Mouse (Mus musculus) thymus, postnatal 4 days (tissue): ENCODE results near the gene Rrm1.
"Not testable (repeated sequence)": the region's sequence is repeated elsewhere in the genome, so short reads cannot be mapped to it uniquely, and the experiment has no call there.

Experiments used
- DNase-seq: peaks from one replicate; pipeline ENCODE4 v3.0.0; 2021

Gene Rrm1

GRCm38 (mm10) chr7:102478926-102479325 is 37.4 kb downstream of the Rrm1 start:
- DNase-seq, result no peak

DNA sequence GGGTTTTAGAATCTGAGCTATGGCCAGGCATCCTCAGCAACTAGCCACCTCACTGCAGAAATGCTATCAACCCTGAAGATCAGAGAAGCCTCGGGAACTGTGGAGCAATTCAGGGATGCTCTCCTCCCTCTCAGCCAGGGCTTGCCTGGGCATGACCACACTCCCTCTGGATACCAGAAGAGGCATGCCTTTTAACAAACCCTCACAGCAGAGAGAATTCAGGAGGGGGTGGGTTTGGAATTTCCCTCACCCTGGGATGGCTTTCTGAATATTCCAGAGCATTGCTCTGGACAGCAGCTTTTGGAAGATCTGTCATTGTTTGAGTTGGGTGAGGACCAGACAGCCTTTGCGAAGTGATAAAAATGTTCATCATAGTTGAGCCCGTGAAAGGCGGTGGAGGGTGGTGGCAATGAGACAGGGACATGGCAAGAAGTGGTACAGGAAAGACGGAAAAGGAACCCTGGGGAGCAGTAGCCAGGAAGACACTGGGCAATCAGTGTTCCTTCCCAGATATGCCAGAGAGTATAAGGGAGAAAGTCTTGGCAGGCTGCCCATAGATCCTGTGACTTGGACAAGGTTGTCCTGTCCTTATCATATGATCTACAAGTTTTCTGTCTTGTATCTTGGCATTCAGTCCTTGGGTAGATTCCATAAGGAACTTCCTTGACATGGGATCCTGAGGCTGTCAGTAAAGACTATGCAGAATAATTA is 38.0 kb downstream of the Rrm1 start:
- no peak for DNase-seq

DNA sequence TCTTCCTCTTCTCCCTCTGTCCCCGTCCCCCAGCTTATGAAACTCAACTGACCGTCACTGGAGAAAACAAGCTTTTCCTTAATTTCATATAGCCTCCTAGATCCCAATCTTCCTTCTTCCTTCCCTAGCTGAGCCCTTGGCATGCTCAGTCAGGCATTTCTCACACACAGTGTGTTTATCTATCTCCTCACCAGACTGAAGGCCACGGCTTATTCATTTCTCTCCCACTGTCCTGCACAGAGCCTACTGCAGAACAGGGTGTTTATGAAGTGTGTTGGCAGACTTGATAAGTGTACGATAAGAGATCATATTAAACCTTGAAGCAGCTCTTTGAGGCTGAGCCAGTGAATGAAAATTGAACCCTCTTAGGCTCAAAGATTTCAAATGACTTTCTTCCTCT is 39.3 kb downstream of the Rrm1 start:
- DNase-seq, result no peak

DNA sequence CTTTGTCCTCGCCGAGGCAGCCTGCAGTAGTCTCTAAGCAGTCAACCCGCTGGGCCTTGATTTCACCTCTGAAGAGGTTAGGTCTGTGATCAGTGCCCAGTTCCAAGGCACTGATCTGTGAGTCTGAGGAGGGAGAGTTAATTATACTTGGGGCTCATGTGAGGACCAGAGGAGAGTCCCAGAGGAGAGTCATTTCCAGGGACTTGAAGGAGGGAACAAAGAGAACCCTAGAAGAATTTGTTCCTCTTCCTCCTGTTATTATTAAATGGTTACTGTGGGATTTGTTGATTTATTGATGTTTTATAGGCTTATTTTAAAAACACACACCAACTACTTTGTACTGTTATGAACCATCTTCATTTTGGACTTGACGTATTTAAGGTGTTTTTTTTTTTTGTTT is 40.1 kb downstream of the Rrm1 start, which contains the start of gene Olfr543:
Gene Olfr543 (minus strand): TSS at position 101 of the 400 bp plus-strand sequence.
- DNase-seq, result no peak

- no peak for DNase-seq
Measured at GRCm38 (mm10) chr7:102483665-102484064, 42.2 kb downstream of the Rrm1 start.

DNA sequence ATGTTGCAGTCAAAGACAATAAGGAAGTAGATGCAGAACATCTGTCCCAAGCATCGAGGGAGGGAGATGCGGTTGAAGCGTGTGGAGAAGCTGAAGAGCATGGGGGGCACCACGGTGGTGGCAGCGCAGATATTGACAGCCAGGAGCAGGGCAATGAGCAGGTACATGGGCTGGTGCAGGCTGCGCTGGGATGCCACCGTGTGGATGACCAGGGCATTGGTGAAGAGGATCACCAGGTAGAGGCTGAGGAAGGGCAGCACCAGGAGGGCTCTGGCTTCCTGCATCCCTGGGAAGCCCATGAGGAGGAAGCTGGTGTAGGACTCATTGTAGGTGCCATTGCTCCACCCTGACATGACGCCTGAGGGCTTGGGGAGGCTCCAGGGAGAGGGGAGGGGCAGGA is 43.3 kb downstream of the Rrm1 start:
- not testable (repeated sequence) for DNase-seq

DNA sequence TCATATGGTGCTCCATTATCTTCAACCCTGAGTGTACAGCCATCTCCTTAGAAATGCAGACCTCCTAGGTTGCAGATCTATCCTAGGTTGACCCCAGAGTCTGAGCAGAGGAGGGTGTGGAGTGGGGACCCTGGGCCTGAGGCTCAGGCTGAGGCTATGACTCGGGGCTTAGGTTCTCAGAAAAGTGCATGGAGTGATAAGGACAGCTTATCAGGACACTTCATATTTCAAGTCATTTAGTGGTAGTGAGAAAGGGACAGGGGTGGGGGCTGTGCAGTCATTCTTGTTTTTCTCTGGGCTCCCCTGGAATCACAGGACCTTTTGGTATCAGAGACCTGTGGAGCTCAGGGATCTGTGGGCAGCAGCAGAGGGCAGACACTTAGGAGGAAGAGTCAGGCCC is 44.6 kb downstream of the Rrm1 start:
- no peak for DNase-seq

DNA sequence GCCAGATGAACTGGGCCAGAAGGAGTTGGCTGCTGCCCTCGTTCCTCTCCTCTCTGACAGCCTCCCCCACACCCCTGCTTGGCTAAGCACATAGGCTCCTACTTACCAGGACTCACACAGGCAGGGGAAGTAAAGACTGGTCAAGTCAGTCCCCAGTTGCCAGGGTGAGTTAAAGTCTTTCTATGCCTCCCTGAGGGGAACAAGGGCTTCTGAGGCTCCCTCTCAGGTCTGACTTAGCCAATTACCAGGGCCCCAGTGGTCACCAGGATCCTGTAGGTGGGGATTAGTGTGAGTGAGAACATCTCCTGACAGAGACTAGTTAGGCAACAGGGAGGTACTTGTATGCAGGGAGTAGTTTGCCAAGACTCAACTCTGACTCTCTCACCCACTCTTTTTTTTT is 46.7 kb downstream of the Rrm1 start, which contains the start of gene Olfr544:
Gene Olfr544 (minus strand): TSS at position 153 of the 400 bp plus-strand sequence.
- DNase-seq, result no peak

GRCm38 (mm10) chr7:102494416-102494815 is 52.9 kb downstream of the Rrm1 start:
- not testable (repeated sequence) for DNase-seq

GRCm38 (mm10) chr7:102499473-102499872 is 58.0 kb downstream of the Rrm1 start, which contains the start of gene Olfr545:
Gene Olfr545 (minus strand): TSS chr7:102499573.
- no peak for DNase-seq

GRCm38 (mm10) chr7:102501986-102502385 is 60.5 kb downstream of the Rrm1 start:
- DNase-seq, result no peak

DNA sequence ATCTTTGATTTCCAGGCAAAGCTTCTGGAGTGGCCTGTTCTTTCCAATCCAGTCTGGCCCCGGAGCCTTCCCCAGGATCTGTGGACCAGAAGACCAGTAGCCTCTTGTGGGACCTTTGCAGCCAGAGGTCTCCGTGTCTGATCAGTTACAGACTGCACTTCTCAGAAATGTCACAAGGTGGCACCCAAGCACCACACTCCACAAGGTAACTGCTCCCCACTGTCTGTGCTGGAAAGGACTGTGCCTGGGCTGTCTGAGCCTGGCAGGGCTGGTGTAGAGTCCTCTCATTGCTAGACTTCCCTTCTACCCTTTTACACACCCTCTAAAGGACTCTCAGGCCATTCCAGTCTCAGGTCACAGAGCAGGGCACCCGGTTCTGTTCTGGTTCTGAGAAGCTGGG is 65.4 kb downstream of the Rrm1 start:
- DNase-seq, result peak; percentile 78

DNA sequence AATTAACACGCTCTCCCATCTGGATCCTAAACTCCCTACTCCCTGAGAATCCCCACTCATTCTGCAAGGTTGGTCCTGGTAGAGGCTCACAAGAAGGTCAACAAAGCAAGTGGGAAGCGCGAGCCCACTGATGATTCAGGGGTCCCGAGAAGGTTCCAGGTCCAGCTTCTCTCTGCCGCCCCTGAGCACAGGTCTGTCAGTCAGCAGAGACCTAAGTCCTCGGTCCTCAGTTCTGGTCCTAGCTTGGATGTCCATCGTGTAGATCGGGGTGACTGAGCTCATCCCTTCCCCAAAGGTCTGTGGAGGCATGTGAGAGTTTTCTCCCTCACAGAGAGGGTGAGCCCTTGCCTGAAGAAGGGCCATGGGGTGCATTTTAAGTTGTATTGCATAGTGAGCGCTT is 66.6 kb downstream of the Rrm1 start:
- DNase-seq, result no peak

DNA sequence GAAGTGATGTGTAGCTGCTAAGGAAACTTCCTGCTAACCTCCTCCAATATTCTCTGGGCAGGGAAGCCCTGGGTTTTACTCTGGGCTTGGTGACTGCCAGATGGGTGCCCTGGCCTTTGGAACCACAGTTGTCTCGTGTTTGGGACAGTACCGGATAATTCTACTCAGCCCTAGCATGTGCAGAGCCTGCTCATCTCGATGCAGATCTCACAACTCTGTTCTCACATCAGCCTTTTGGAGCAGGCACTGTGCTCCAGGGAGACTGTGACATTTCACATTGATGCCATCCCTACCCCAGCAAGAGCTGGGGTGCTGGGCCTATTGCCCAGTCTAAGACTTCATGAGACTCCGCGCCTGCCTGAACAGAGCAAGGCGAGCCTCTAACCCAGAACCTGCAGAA is 67.2 kb downstream of the Rrm1 start:
- no peak for DNase-seq

- no peak for DNase-seq
Measured at GRCm38 (mm10) chr7:102509726-102510125, 68.2 kb downstream of the Rrm1 start.

- no peak for DNase-seq
Measured at GRCm38 (mm10) chr7:102511927-102512326, 70.4 kb downstream of the Rrm1 start.

- DNase-seq, result peak; percentile 98
Measured at GRCm38 (mm10) chr7:102512814-102513435, 71.4 kb downstream of the Rrm1 start.

GRCm38 (mm10) chr7:102514144-102514543 is 72.6 kb downstream of the Rrm1 start:
- DNase-seq, result no peak

DNA sequence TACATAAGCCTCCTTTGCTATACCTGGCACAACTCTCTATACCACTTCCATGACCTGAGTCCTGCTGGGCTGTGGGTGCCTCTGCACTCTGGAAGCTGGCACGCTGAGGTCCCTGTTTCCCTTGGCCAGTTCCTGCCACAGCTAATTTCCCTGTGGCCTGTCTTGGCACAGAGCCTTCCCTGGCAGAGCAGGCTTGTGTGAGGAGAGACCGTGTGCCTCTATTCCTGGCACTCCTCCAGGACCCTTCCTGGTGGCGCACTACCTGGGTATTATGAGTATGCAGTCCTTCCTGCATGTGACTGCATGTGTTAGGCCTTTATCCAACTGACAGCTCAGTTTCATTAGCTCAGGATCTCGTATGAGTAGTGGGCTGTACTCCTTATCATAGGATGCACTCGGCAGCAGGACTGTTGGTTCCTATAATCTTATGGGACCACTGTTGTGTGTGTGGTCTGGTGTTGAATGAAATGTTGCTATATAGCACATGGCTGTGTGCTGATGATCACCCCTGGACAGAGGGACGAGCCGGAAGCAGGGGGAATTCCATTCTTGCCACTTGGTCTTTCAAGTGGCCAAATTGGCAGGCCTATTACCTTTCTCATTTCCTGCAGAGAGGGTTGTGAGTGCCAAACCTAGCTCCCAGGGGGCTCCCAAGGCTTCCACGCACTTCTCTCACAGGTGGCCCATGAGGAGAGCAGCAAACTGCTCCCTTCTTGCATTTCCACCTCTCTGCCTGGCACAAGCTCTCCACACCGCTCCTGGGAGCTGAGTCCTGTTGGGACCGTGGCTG is 75.0 kb downstream of the Rrm1 start:
- no peak for DNase-seq

GRCm38 (mm10) chr7:102517051-102517335 is 75.5 kb downstream of the Rrm1 start:
- no peak for DNase-seq
